Mouse (Mus musculus) MEL (cell line): ENCODE results near the gene Grhl1. TPM values are rescaled to one million over a fixed set of nuclear protein-coding genes. Genes with fewer than 3 reads are reported as not detected.
A peak's percentile ranks its signal among the peaks of the same experiment; 100 is the strongest.
"Not testable (repeated sequence)": the region's sequence is repeated elsewhere in the genome, so short reads cannot be mapped to it uniquely, and the experiment has no call there.

Experiments
- DNase-seq: peaks from one replicate; pipeline ENCODE4 v3.0.0; 2011; ENCODE audit warnings: low read depth, low spot score
- H3K27ac ChIP-seq: 2 replicates; pipeline ENCODE4 v1.5.1; 2012; ENCODE audit warnings: low read depth, mild to moderate bottlenecking, control low read depth, low read length, moderate library complexity; ENCODE audit not compliant: control insufficient read depth
- H3K27me3 ChIP-seq, 2 experiments: fragments of 150-350 bp in 1 of 2; sonication (generic) in 1 of 2; 2 replicates each; pipeline ENCODE4 v1.6.1; 2012; ENCODE audit warnings: low read length in 2 of 2, mild to moderate bottlenecking in 2 of 2, improper control_type of control experiment in 1 of 2, moderate library complexity in 1 of 2; ENCODE audit not compliant: insufficient read depth in 2 of 2, control insufficient read depth in 1 of 2
- H3K36me3 ChIP-seq, 2 experiments: 2 replicates each; pipeline ENCODE4 v1.6.1; 2012 to 2014; ENCODE audit warnings: low read length in 2 of 2, improper control_type of control experiment in 1 of 2, inconsistent platforms in 1 of 2, mild to moderate bottlenecking in 1 of 2; ENCODE audit not compliant: insufficient read depth in 2 of 2, control insufficient read depth in 1 of 2
- H3K4me1 ChIP-seq, 2 experiments: fragments of 150-350 bp in 1 of 2; sonication (generic) in 1 of 2; 2 replicates each; pipeline ENCODE4 v1.6.1; 2012; ENCODE audit warnings: low read length in 2 of 2, improper control_type of control experiment in 1 of 2, mild to moderate bottlenecking in 1 of 2; ENCODE audit not compliant: insufficient read depth in 2 of 2, control insufficient read depth in 1 of 2
- H3K4me3 ChIP-seq, 2 experiments: fragments of 150-350 bp in 1 of 2; sonication (generic) in 1 of 2; 2 replicates each; pipeline ENCODE4 v1.5.1; 2012; ENCODE audit warnings: low read depth in 2 of 2, low read length in 2 of 2, mild to moderate bottlenecking in 2 of 2, moderate library complexity in 2 of 2, control low read depth in 1 of 2, improper control_type of control experiment in 1 of 2; ENCODE audit not compliant: control insufficient read depth in 1 of 2, insufficient read depth in 1 of 2
- H3K79me2 ChIP-seq: 2 replicates; pipeline ENCODE4 v1.6.1; 2012; ENCODE audit warnings: mild to moderate bottlenecking, low read length, moderate library complexity; ENCODE audit not compliant: control insufficient read depth, poor library complexity, insufficient read depth
- H3K9ac ChIP-seq: 2 replicates; pipeline ENCODE4 v1.6.1; 2012; ENCODE audit warnings: low read depth, mild to moderate bottlenecking, control low read depth, low read length, moderate library complexity; ENCODE audit not compliant: control insufficient read depth, poor library complexity, severe bottlenecking
- H3K9me3 ChIP-seq: fragments of 150-350 bp; sonication (generic); replicated peaks from 2 replicates; pipeline ENCODE4 v1.6.1; 2012; ENCODE audit warnings: mild to moderate bottlenecking, low read length, improper control_type of control experiment, moderate library complexity; ENCODE audit not compliant: insufficient read depth
- CHD2 ChIP-seq: IDR thresholded peaks from 2 replicates; pipeline ENCODE4 v1.6.1; 2011; ENCODE audit warnings: low read length, improper control_type of control experiment
- E2F4 ChIP-seq: IDR thresholded peaks from 2 replicates; pipeline ENCODE4 v1.6.1; 2011; ENCODE audit warnings: low read depth, low read length, improper control_type of control experiment, borderline replicate concordance
- ELF1 ChIP-seq: IDR thresholded peaks from 2 replicates; pipeline ENCODE4 v1.6.1; 2014; ENCODE audit warnings: low read depth, mild to moderate bottlenecking, inconsistent platforms, low read length, improper control_type of control experiment, moderate library complexity
- EP300 ChIP-seq, 2 experiments: IDR thresholded peaks; 2 replicates each; pipeline ENCODE4 v1.6.1; 2011; ENCODE audit warnings: improper control_type of control experiment in 2 of 2, low read length in 2 of 2, low read depth in 1 of 2, mild to moderate bottlenecking in 1 of 2
- ETS1 ChIP-seq: IDR thresholded peaks from 2 replicates; pipeline ENCODE4 v1.6.1; 2012; ENCODE audit warnings: low read depth, mild to moderate bottlenecking, inconsistent platforms, low read length, improper control_type of control experiment, moderate library complexity
- GATA1 ChIP-seq: IDR thresholded peaks from 2 replicates; pipeline ENCODE4 v1.6.1; 2011; ENCODE audit warnings: low read depth, low read length, improper control_type of control experiment
- MAFK ChIP-seq: IDR thresholded peaks from 2 replicates; pipeline ENCODE4 v1.6.1; 2011; ENCODE audit warnings: low read depth, mild to moderate bottlenecking, low read length, improper control_type of control experiment, borderline replicate concordance
- MEF2A ChIP-seq: IDR thresholded peaks from 2 replicates; pipeline ENCODE4 v1.6.1; 2014; ENCODE audit warnings: low read depth, mild to moderate bottlenecking, inconsistent platforms, low read length, improper control_type of control experiment; ENCODE audit not compliant: poor library complexity, insufficient replicate concordance, severe bottlenecking; ENCODE audit errors: extremely low read depth
- MYB ChIP-seq: IDR thresholded peaks from 2 replicates; pipeline ENCODE4 v1.6.1; 2011; ENCODE audit warnings: mild to moderate bottlenecking, low read depth, low read length, improper control_type of control experiment
- NELFE ChIP-seq: IDR thresholded peaks from 2 replicates; pipeline ENCODE4 v1.6.1; 2011; ENCODE audit warnings: low read depth, low read length, improper control_type of control experiment
- POLR2A ChIP-seq, 2 experiments: IDR thresholded peaks; 2 replicates each; pipeline ENCODE4 v1.6.1; 2011 to 2012; ENCODE audit warnings: low read length in 2 of 2, mild to moderate bottlenecking in 2 of 2, control low read depth in 1 of 2, improper control_type of control experiment in 1 of 2, low read depth in 1 of 2, moderate library complexity in 1 of 2; ENCODE audit not compliant: control insufficient read depth in 1 of 2, insufficient read depth in 1 of 2, poor library complexity in 1 of 2
- POLR2AphosphoS2 ChIP-seq: IDR thresholded peaks from 2 replicates; pipeline ENCODE4 v1.6.1; 2011; ENCODE audit warnings: low read length, improper control_type of control experiment
- RAD21 ChIP-seq: IDR thresholded peaks from 2 replicates; pipeline ENCODE4 v1.6.1; 2011; ENCODE audit warnings: mild to moderate bottlenecking, low read depth, low read length, improper control_type of control experiment
- RCOR1 ChIP-seq: IDR thresholded peaks from 2 replicates; pipeline ENCODE4 v1.6.1; 2012; ENCODE audit warnings: low read depth, mild to moderate bottlenecking, inconsistent platforms, low read length, improper control_type of control experiment
- SMC3 ChIP-seq: IDR thresholded peaks from 2 replicates; pipeline ENCODE4 v1.6.1; 2011; ENCODE audit warnings: low read depth, low read length, improper control_type of control experiment
- TCF12 ChIP-seq: IDR thresholded peaks from 2 replicates; pipeline ENCODE4 v1.6.1; 2014; ENCODE audit warnings: low read depth, mild to moderate bottlenecking, inconsistent platforms, low read length, improper control_type of control experiment, moderate library complexity
- UBTF ChIP-seq: IDR thresholded peaks from 2 replicates; pipeline ENCODE4 v1.6.1; 2012; ENCODE audit warnings: low read depth, mild to moderate bottlenecking, inconsistent platforms, low read length, improper control_type of control experiment, moderate library complexity, borderline replicate concordance; ENCODE audit not compliant: insufficient read depth
- USF2 ChIP-seq, 2 experiments: IDR thresholded peaks; 2 replicates each; pipeline ENCODE4 v1.6.1; 2011 to 2012; ENCODE audit warnings: improper control_type of control experiment in 2 of 2, low read length in 2 of 2, borderline replicate concordance in 1 of 2, inconsistent platforms in 1 of 2, low read depth in 1 of 2, mild to moderate bottlenecking in 1 of 2; ENCODE audit not compliant: insufficient read depth in 1 of 2
- ZC3H11A ChIP-seq: IDR thresholded peaks from 2 replicates; pipeline ENCODE4 v1.6.1; 2012; ENCODE audit warnings: low read depth, mild to moderate bottlenecking, inconsistent platforms, low read length, improper control_type of control experiment
- ZKSCAN1 ChIP-seq: IDR thresholded peaks from 2 replicates; pipeline ENCODE4 v1.6.1; 2012; ENCODE audit warnings: low read depth, mild to moderate bottlenecking, inconsistent platforms, low read length, improper control_type of control experiment, moderate library complexity
- ZNF384 ChIP-seq: IDR thresholded peaks from 2 replicates; pipeline ENCODE4 v1.6.1; 2012; ENCODE audit warnings: low read depth, mild to moderate bottlenecking, inconsistent platforms, low read length, improper control_type of control experiment
- polyA plus RNA-seq, 2 experiments: library from polyadenylated mRNA; stranded (reverse) in 1 of 2; unstranded in 1 of 2; fragments of >175 nt in 1 of 2; fragments of >200 nt in 1 of 2; gene quantifications; 2 replicates each; pipeline versions ENCODE4 v1.2.1 to v1.2.4; 2012; ENCODE audit warnings: low replicate concordance in 2 of 2, low read depth in 1 of 2; ENCODE audit not compliant: insufficient read length in 2 of 2, insufficient read depth in 1 of 2, missing spikeins in 1 of 2
- total RNA-seq: library from RNA; depleted of rRNA; stranded (reverse); fragments of 300-350 nt; gene quantifications from 2 replicates; pipeline ENCODE4 v1.2.3, GENCODE M21; 2012

Gene Grhl1
- total and polyA plus RNA-seq, 3 experiments, result 0.50 to 1.3 TPM; not detected in 1

DNA sequence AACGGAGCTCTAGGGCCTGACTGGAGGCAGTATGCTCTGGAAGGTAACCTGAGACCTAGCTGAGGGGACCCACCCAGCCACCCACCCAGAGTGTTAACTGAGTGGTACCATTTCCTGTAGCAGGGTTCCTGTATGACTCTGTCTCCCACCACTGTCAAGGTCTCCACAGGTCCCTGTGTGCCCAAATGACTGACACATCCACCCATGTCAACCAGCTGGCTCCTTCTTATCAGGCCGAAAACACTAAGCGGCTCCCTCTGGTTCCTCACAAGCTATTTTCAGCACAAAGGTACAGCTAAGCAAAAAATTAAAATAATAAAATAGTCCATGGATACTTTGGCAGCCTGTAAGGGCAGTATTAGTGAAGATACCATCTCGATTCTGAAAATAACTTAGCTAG is 62.1 kb downstream of the Grhl1 start:
- H3K79me2 ChIP-seq, result no peaks in the 10 kb centered on the region
- TF ChIP-seq UBTF, result no peak
- TF ChIP-seq NELFE, result no peak
- no peak for TF ChIP-seq MAFK
- TF ChIP-seq ZKSCAN1, result no peak
- no peak for TF ChIP-seq ZNF384
- TF ChIP-seq RCOR1, result no peak
- TF ChIP-seq TCF12, result no peak
- no peak for TF ChIP-seq RAD21
- TF ChIP-seq POLR2AphosphoS2, result no peak
- TF ChIP-seq MEF2A, result no peak
- TF ChIP-seq POLR2A (IDR thresholded peaks at IDR 0.05; ENCODE audit: control insufficient read depth in 1 of 2, insufficient read depth in 1 of 2, low read depth in 1 of 2, low read length in 2 of 2, poor library complexity in 1 of 2), result no peak
- no peak for TF ChIP-seq CHD2
- TF ChIP-seq USF2 (IDR thresholded peaks at IDR 0.05; ENCODE audit: borderline replicate concordance in 1 of 2, insufficient read depth in 1 of 2, low read depth in 1 of 2, low read length in 2 of 2), result no peak
- TF ChIP-seq ETS1, result peak; percentile 65; the same call in 1 of the 2 replicates
- 0 out of 4 replicates have a peak, but pooled peaks of 1 of the 2 experiments have one; percentile 2 for TF ChIP-seq EP300 (IDR thresholded peaks at IDR 0.05; ENCODE audit: low read depth in 1 of 2, low read length in 2 of 2)
- TF ChIP-seq, all 39 proteins: peak for 2
- peak overlapping the region; percentile 57 for H3K27ac ChIP-seq
- H3K36me3 ChIP-seq, result peaks cover 0 to 14% of the 10 kb centered on the region in 2 experiments; a peak in 2 of 4 replicates
- H3K27me3 ChIP-seq, result no peaks in the 10 kb centered on the region
- no peak overlapping the region for H3K4me3 ChIP-seq
- H3K9ac ChIP-seq, result no peak overlapping the region
- H3K4me1 ChIP-seq, result peaks cover 5 to 23% of the 10 kb centered on the region in 2 experiments; a peak in 3 of 4 replicates
- H3K9me3 ChIP-seq, result no peaks in the 10 kb centered on the region
- DNase-seq, result peak; percentile 42

DNA sequence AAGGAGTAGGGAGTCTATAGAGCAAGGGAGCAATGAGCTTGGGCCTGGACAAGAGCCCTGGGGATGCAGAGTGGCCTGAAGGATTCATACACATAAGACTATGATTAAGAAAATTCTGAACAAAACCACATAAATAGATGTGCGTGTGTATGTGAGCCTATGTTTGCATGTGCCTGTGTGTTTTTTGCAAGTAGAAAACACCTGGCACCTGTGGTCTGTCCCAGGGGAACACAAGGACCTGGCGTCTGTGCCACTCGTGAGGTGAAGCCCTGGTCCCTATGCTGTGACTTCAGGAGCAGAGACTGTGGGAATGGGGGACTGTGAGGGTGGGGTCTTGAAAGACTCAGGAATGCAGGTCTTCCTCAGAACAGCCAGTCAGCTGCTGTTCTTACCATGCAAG is 62.6 kb downstream of the Grhl1 start:
- H3K27me3 ChIP-seq, result no peaks in the 10 kb centered on the region
- no peak overlapping the region for H3K4me3 ChIP-seq
- no peak for DNase-seq
- H3K9me3 ChIP-seq, result no peaks in the 10 kb centered on the region
- no peak for TF ChIP-seq ZC3H11A
- no peak for TF ChIP-seq MYB
- TF ChIP-seq MEF2A, result no peak
- TF ChIP-seq ELF1, result no peak
- TF ChIP-seq GATA1, result no peak
- TF ChIP-seq SMC3, result no peak
- no peak for TF ChIP-seq ETS1
- TF ChIP-seq E2F4, result no peak
- peaks cover 0 to 14% of the 10 kb centered on the region in 2 experiments; a peak in 2 of 4 replicates for H3K36me3 ChIP-seq
- peaks cover 5 to 23% of the 10 kb centered on the region in 2 experiments; a peak in 3 of 4 replicates for H3K4me1 ChIP-seq
- H3K9ac ChIP-seq, result no peak overlapping the region
- H3K79me2 ChIP-seq, result no peaks in the 10 kb centered on the region
- no peak overlapping the region for H3K27ac ChIP-seq

GRCm38 (mm10) chr12:24638787-24639186 is 66.7 kb downstream of the Grhl1 start:
- not testable (repeated sequence) for H3K4me3 ChIP-seq, DNase-seq, H3K9me3 ChIP-seq, H3K27me3 ChIP-seq, H3K27ac ChIP-seq, H3K79me2 ChIP-seq, H3K9ac ChIP-seq
- H3K36me3 ChIP-seq, result peaks cover 0 to 14% of the 10 kb centered on the region in 2 experiments; a peak in 2 of 4 replicates
- peaks cover 9 to 23% of the 10 kb centered on the region in 2 experiments for H3K4me1 ChIP-seq
